Mouse (Mus musculus) activated CD4-positive, CD25-positive, alpha-beta regulatory T cell, adult 4 months (primary cell): ENCODE results near the gene Nanp. TPM values are rescaled to one million over a fixed set of nuclear protein-coding genes. Genes with fewer than 3 reads are reported as not detected.

ENCODE experiments used
- ATAC-seq: one replicate; pipeline ENCODE4 v1.8.0; 2017
- polyA plus RNA-seq, 2 experiments: library from polyadenylated mRNA; unstranded; fragments of 100-300 nt; shearing (Covaris generic); gene quantifications; one replicate each; pipeline ENCODE4 v1.2.1; 2017

Nanp gene
- polyA plus RNA-seq, 2 experiments from 2014 or later, result 36.7 to 37.3 TPM

DNA sequence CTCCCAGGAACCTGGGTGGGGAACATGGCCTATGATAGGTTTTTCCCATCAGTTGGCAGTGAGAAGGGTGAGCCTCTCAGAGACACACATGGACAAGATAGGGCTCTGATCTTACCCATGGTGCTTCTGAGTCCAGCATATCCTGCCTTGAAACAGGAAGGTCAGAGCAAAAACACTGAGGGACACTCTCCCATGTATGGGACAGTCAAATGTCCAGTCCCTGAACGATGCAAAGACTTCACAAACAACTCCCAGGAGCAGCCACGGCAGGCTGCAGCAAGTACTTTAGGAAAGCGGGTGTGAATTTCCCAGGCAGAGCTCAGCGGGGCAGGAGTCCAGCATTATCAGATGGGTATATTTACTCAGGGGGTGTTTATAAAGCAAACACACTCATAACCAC lies 43.9 kb downstream of the Nanp start:
- no peak for ATAC-seq

GRCm38 (mm10) chr2:150991050-150991449 lies 48.1 kb downstream of the Nanp start:
- no peak for ATAC-seq

DNA sequence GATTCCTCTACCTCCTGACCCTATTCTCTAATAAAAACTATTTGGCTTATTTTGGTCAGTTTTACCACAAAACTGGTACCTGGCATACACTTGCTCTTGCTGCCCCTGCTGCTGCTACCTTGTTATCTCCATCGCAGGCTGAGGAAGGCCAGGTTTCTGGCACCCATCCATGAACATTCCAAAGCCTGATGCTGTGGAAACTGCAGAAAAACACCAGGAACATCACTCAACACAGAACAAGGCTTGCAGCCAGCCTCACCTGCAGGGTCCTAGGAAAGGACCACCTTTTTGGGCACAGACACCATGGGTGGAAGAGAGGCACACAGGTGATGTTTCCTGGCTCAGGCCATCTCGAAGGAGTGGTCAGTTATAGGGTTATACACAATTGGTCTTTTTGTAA lies 48.7 kb downstream of the Nanp start:
- ATAC-seq, result no peak

- ATAC-seq, result no peak
These were observed 53.8 kb downstream of the Nanp start for GRCm38 (mm10) chr2:150985359-150985758.

DNA sequence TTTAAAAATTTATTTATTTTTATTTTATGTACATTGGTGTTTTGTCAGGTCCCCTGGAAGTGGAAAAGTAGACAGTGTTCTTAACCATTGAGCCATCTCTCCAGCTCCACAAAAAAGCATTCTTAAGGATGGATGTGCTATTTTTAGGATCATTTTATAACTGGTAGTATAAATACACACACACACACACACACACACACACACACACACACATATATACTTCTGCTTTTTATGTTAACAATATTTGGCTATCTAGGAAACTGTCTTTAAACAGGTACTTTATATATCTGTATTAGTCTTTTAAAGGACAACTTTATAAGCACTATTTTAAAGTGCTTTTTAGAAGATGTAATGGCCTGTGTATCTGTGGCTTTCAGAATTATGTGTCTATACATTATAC lies 57.1 kb downstream of the Nanp start:
- no peak for ATAC-seq

DNA sequence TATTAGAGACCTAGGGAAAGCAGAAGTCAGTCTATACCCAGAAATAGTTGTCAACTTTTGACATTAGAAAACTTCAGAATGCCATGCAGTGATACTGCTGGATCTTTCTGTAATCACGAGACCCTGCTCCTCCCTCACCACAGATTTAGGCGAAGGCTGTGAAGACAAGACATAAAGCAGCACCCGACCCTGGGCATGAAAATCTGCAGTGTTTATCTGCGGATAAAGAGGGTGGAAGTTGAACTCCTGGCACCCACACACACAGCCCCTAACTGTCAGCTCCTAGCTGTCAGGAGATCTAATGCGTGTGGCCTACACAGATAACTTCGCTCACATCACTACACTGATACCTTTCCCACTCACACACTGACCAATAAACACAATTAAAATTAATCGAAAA lies 57.7 kb downstream of the Nanp start:
- no peak for ATAC-seq

GRCm38 (mm10) chr2:150979861-150980620 lies 59.2 kb downstream of the Nanp start:
- ATAC-seq, result no peak

Other genes with a start within 250 kb of the Nanp start
- gene Abhd12, start 134.7 kb downstream of the Nanp start, polyA plus RNA-seq, result 10 to 100 TPM; 14.7 to 15.9 TPM
- gene Gins1, start 134.0 kb downstream of the Nanp start, polyA plus RNA-seq, result 1 to 10 TPM; 8.0 to 9.6 TPM
- not detected for gene Ninl, start within 50 bp of the Nanp start, polyA plus RNA-seq
- gene Gm14151, start 53.0 kb upstream of the Nanp start, polyA plus RNA-seq, result not detected
- gene Gm14147, start 58.8 kb upstream of the Nanp start, polyA plus RNA-seq, result not detected